Mouse (Mus musculus) testis, adult 2 months (tissue): ENCODE data around the gene Minos1. TPM values are rescaled to one million over a fixed set of nuclear protein-coding genes. Genes with fewer than 3 reads are reported as not detected.

Experiments
- H3K27ac ChIP-seq: fragments of 200-500 bp; 2 replicates; pipeline ENCODE4 v1.5.1; 2012; ENCODE audit warnings: low read depth, low read length; ENCODE audit not compliant: control insufficient read depth, insufficient read depth
- H3K27me3 ChIP-seq: fragments of 200-500 bp; 2 replicates; pipeline ENCODE4 v1.6.1; 2012; ENCODE audit warnings: mild to moderate bottlenecking, low read length, moderate library complexity; ENCODE audit not compliant: control insufficient read depth, insufficient read depth
- H3K36me3 ChIP-seq: fragments of 200-500 bp; 2 replicates; pipeline ENCODE4 v1.6.1; 2012; ENCODE audit warnings: mild to moderate bottlenecking, low read length; ENCODE audit not compliant: control insufficient read depth, insufficient read depth
- H3K4me1 ChIP-seq: fragments of 200-500 bp; 2 replicates; pipeline ENCODE4 v1.6.1; 2012; ENCODE audit warnings: low read length; ENCODE audit not compliant: control insufficient read depth, insufficient read depth
- H3K4me3 ChIP-seq: fragments of 200-500 bp; 2 replicates; pipeline ENCODE4 v1.5.1; 2012; ENCODE audit warnings: low read depth, mild to moderate bottlenecking, low read length, moderate library complexity, mixed read lengths; ENCODE audit not compliant: control insufficient read depth
- CTCF ChIP-seq: fragments of 200-500 bp; IDR thresholded peaks from 2 replicates; pipeline ENCODE4 v1.5.1; 2012; ENCODE audit warnings: low read depth, mild to moderate bottlenecking, inconsistent platforms, low read length, moderate library complexity; ENCODE audit not compliant: control insufficient read depth, insufficient read depth, insufficient replicate concordance
- POLR2A ChIP-seq: fragments of 200-500 bp; IDR thresholded peaks from 2 replicates; pipeline ENCODE4 v1.6.1; 2012; ENCODE audit warnings: low read depth, mild to moderate bottlenecking, inconsistent platforms, low read length, moderate library complexity; ENCODE audit not compliant: control insufficient read depth
- polyA plus RNA-seq: library from polyadenylated mRNA; depleted of rRNA; stranded (reverse); fragments of >200 nt; gene quantifications from 2 replicates; pipeline ENCODE4 v1.2.3, GENCODE M21; 2012

The Minos1 gene
- polyA plus RNA-seq, 1 experiment, result 152 TPM

- 0 out of 2 replicates have a peak, but pooled peaks cover 2% of the 10 kb centered on the region for H3K4me1 ChIP-seq
- no peaks in the 10 kb centered on the region for H3K27me3 ChIP-seq
- no peaks in the 10 kb centered on the region for H3K36me3 ChIP-seq
- TF ChIP-seq CTCF (no peak), POLR2A (no peak)
- peak overlapping the region; percentile 45; the same call in 1 of the 2 replicates for H3K27ac ChIP-seq
- no peak overlapping the region for H3K4me3 ChIP-seq
Observed at GRCm38 (mm10) chr4:139175061-139175971, 44.4 kb upstream of the Minos1 start.

- H3K27me3 ChIP-seq, result no peaks in the 10 kb centered on the region
- no peak for TF ChIP-seq POLR2A
- no peak for TF ChIP-seq CTCF
- peaks cover 2% of the 10 kb centered on the region for H3K4me1 ChIP-seq
- H3K27ac ChIP-seq, result peak overlapping the region; percentile 55
- no peaks in the 10 kb centered on the region for H3K36me3 ChIP-seq
- no peak overlapping the region for H3K4me3 ChIP-seq
Observed at GRCm38 (mm10) chr4:139169748-139170279, 38.9 kb upstream of the Minos1 start.

- Histone ChIP-seq H3K4me1 (peaks cover 2% of the 10 kb centered on the region), H3K27me3 (no peaks in the 10 kb centered on the region), H3K36me3 (no peaks in the 10 kb centered on the region), H3K4me3 (peak overlapping the region; percentile 23), H3K27ac (peak overlapping the region; percentile 55)
- TF ChIP-seq POLR2A (no peak; the same call in 1 of the 2 replicates), CTCF (no peak)
Observed at GRCm38 (mm10) chr4:139168985-139169747, 38.3 kb upstream of the Minos1 start.

- no peak overlapping the region for H3K4me3 ChIP-seq
- no peaks in the 10 kb centered on the region for H3K27me3 ChIP-seq
- H3K4me1 ChIP-seq, result peaks cover 2% of the 10 kb centered on the region
- TF ChIP-seq CTCF, result no peak
- no peak for TF ChIP-seq POLR2A
- H3K27ac ChIP-seq, result no peak overlapping the region
- H3K36me3 ChIP-seq, result no peaks in the 10 kb centered on the region
Observed at GRCm38 (mm10) chr4:139167107-139167506, 36.2 kb upstream of the Minos1 start.

GRCm38 (mm10) chr4:139166244-139166643 is 35.3 kb upstream of the Minos1 start:
- Histone ChIP-seq H3K27ac (no peak overlapping the region), H3K36me3 (no peaks in the 10 kb centered on the region), H3K27me3 (no peaks in the 10 kb centered on the region), H3K4me3 (no peak overlapping the region), H3K4me1 (peaks cover 2% of the 10 kb centered on the region)
- no peak for TF ChIP-seq CTCF
- TF ChIP-seq POLR2A, result no peak

- TF ChIP-seq POLR2A, result no peak
- TF ChIP-seq CTCF, result no peak
- Histone ChIP-seq H3K27ac (no peak overlapping the region), H3K36me3 (no peaks in the 10 kb centered on the region), H3K27me3 (no peaks in the 10 kb centered on the region), H3K4me1 (peaks cover 2% of the 10 kb centered on the region), H3K4me3 (no peak overlapping the region)
Observed at GRCm38 (mm10) chr4:139165259-139165658, 34.3 kb upstream of the Minos1 start.

- Histone ChIP-seq H3K4me3 (no peak overlapping the region), H3K36me3 (no peaks in the 10 kb centered on the region), H3K4me1 (no peaks in the 10 kb centered on the region), H3K27ac (no peak overlapping the region), H3K27me3 (no peaks in the 10 kb centered on the region)
- TF ChIP-seq CTCF (no peak), POLR2A (no peak)
Observed at GRCm38 (mm10) chr4:139164082-139164481, 33.2 kb upstream of the Minos1 start.
